Mouse (Mus musculus) thymus, postnatal 25 days (tissue): ENCODE measurements around the gene Spata32.

Experiments
- DNase-seq: peaks from one replicate; pipeline ENCODE4 v3.0.0; 2022

The Spata32 gene

DNA sequence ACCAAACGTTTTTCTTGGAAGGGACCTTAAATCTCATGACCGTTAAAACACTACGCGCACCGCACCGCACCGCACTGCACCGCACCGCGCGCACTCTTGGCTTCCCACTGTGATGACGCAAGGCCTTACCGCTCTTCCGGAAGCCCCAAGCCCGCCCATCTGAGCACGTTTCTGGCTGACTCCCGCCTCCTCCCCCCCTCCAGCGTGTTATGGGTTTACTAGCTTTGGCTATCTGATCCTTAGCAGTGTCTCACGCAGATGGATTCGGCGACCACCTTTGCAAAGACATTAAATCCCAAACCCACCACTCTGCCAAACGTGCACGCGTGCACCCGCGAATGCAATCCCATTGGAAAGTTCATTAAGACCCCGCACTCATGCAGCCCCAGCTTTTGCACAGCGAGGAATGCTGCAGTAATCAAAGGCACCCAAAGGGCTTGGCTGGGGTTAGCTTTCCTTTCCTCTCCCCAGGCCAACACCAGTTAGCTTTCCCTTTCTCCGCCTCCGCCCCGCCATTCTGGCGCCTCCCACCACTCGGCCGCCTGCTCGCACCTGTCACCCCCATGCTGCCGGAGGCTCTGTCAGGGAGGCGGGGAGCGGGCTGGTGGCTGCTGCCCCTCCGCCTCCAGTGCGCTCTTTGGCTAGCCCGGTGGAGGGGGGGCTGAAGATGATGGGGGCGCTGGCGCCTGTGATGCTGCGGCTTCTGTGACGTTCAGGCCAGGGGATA lies at the start of gene Spata32:
Gene Spata32 (minus strand): TSS at position 643 of the 727 bp plus-strand sequence.
- peak; percentile 86 for DNase-seq

GRCm38 (mm10) chr11:103267346-103268219 lies 49.4 kb upstream of the Spata32 start, which contains the start of gene Map3k14:
Map3k14 (minus strand) TSS chr11:103267472.
- peak; percentile 100 for DNase-seq

DNA sequence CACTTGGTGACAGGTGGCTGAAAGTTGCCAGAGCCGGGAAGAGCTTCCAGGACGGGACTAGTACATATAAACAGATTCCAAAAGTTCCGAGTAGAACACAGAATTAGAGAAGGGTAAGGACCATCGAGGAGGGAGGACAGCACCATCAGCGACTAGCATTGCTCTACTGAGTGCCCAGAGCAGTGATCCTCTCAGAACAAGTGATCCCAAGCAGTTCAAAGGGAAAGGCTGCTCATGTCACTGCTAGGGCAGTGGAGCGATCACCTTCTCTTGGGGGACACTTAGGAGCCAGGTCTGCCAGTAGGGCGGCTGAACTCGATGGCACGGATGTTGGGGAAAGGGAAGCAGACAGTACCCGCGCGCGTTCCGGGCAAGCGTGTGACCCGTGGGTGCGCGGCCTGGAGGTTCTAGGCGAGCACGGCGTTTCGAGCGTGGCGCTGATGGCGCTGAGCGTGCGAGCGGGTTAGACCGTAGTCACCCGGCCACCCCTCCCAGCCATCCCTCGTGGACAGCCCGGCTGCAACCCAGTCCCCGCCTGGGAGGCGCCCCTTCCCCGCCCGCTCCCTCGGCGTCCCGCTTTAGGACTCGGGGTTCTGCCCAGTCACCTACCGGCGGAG lies 48.6 kb upstream of the Spata32 start:
- no peak for DNase-seq

- DNase-seq: no peak
These were observed 47.6 kb upstream of the Spata32 start for GRCm38 (mm10) chr11:103265856-103266255.

- no peak for DNase-seq
These were observed 47.0 kb upstream of the Spata32 start for GRCm38 (mm10) chr11:103265211-103265610.

GRCm38 (mm10) chr11:103264427-103265005 lies 46.3 kb upstream of the Spata32 start:
- DNase-seq: peak; percentile 66

GRCm38 (mm10) chr11:103263551-103263950 lies 45.3 kb upstream of the Spata32 start:
- DNase-seq: peak; percentile 60

- DNase-seq: peak; percentile 77
These were observed 44.4 kb upstream of the Spata32 start for GRCm38 (mm10) chr11:103262412-103263267.

GRCm38 (mm10) chr11:103261671-103262411 lies 43.6 kb upstream of the Spata32 start:
- no peak for DNase-seq

GRCm38 (mm10) chr11:103260515-103261192 lies 42.4 kb upstream of the Spata32 start:
- DNase-seq: no peak

GRCm38 (mm10) chr11:103260034-103260433 lies 41.8 kb upstream of the Spata32 start:
- DNase-seq: no peak

DNA sequence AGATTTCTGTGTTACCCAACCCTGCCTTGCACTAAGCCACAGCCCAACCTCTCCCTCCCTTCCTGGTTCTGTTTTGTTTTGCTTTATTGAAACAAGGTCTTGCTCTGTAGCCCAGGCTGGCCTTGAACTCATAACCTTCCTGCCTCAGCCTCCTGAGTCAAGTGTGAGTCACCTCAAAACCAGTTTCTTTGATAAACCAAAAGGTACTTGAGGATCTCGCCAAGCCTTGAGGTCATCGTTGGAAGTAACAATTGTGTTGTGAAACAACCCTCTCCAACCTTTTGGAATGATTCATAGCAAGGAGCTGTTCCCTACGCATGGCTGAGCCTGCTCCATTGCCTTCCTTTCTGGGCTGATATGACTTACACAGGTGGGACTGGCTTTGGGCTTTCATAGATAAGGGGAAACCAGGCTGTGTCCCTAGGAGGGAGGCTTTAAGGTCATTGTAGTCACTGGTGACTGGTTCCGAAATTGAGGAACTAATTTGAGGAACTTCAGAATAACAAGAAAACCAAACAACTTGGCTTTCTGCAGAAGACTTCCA lies 39.8 kb upstream of the Spata32 start:
- no peak for DNase-seq

GRCm38 (mm10) chr11:103253605-103254004 lies 35.4 kb upstream of the Spata32 start:
- no peak for DNase-seq

- DNase-seq: no peak
These were observed 34.1 kb upstream of the Spata32 start for GRCm38 (mm10) chr11:103252380-103252779.

GRCm38 (mm10) chr11:103250324-103250723 lies 32.1 kb upstream of the Spata32 start:
- DNase-seq: no peak

DNA sequence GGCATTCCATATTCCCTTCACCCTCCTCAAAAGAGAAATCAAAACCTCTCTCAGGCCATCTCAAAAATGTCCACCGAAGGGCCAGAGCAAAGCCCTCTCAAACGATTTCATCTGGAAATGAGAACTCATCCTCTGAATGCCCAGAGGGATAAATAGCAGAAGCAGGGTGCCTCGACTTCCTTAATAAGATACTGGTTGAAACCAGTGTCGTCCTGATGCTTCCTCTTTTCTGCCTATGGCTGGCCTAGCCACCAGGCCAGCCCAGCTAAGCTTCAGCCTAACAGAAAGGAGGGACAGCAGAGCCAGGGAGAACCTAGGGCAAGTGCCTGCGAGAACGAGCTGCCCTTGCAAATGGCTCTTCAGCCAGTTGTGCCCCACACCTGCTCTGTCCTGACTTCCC lies 31.3 kb upstream of the Spata32 start:
- no peak for DNase-seq

DNA sequence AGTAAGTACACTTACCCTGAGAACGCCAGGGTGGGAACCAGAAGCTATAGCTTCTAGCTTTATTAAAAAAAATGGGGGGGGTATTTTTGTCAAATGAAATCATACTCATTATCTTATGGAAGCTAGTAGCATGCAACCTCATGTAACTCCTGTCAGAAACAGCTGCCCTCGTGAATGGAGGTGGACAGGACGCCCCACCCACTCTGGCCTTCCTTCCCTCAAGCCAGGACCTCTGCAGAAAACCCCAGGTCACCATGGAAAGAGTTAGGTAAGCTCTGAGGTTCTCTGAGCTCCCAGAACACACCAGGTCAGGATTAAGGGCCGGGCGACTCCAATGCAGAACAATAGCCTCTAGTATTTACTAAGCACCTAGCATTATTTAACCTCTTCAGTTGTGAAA lies 30.6 kb upstream of the Spata32 start:
- no peak for DNase-seq

DNA sequence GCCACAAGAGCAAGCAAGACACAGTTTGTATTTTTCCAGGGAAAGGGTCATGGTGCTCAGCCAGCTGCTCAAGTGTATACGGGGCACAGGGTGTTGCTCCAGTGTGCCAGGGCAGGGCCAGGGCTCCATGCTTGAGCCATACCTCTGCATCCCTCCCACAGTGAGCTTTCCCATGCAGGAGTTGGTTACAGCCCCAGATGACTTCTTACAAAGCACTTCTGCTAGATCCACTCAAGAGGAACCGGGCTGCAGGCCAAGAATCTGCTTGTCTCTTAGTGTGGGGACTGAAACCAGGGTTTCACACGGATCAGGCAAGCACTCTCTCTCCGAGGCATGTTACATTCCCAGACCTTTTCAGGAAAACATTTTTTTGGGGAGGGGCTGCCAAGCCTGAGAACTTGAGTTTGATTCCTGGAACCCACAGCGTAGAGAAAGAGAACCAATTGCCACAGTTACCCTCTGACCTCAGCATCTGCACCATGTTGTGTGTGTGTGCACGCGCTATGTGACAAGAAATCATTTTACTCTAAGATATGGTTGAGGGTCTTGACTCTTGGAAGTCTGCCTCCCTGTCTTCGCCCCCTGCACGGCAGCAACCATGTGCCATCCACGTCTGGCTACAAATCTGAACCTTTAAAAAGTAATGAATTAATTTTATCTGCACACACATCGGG lies 29.4 kb upstream of the Spata32 start:
- no peak for DNase-seq

GRCm38 (mm10) chr11:103246731-103247290 lies 28.6 kb upstream of the Spata32 start:
- DNase-seq: no peak
